Mouse (Mus musculus) bone marrow macrophage, adult 2 months (primary cell): ENCODE data around the gene Spef1. TPM values are rescaled to one million over a fixed set of nuclear protein-coding genes. Genes with fewer than 3 reads are reported as not detected.
A peak's percentile ranks its signal among the peaks of the same experiment; 100 is the strongest.

Experiments
- H3K27ac ChIP-seq: 2 replicates; pipeline ENCODE4 v1.5.1; 2012; ENCODE audit warnings: low read depth, low read length; ENCODE audit not compliant: insufficient read depth
- H3K4me1 ChIP-seq: 2 replicates; pipeline ENCODE4 v1.6.1; 2012; ENCODE audit warnings: low read length; ENCODE audit not compliant: control insufficient read depth, insufficient read depth
- H3K4me3 ChIP-seq: 2 replicates; pipeline ENCODE4 v1.5.1; 2012; ENCODE audit warnings: mild to moderate bottlenecking, low read length, moderate library complexity; ENCODE audit not compliant: insufficient read depth
- CTCF ChIP-seq: IDR thresholded peaks from 2 replicates; pipeline ENCODE4 v1.5.1; 2012; ENCODE audit warnings: low read depth, mild to moderate bottlenecking, low read length, moderate library complexity
- POLR2A ChIP-seq: IDR thresholded peaks from 2 replicates; pipeline ENCODE4 v1.6.1; 2012; ENCODE audit warnings: mild to moderate bottlenecking, low read depth, low read length, borderline replicate concordance
- polyA plus RNA-seq: library from polyadenylated mRNA; stranded (reverse); fragments of >200 nt; gene quantifications from 2 replicates; pipeline ENCODE4 v1.2.4, GENCODE M21; 2012; ENCODE audit not compliant: missing spikeins, insufficient read depth, insufficient read length

Gene Spef1
- polyA plus RNA-seq, 1 experiment, result 7.1 TPM

- TF ChIP-seq CTCF (no peak), POLR2A (no peak)
- Histone ChIP-seq H3K27ac (peak overlapping the region; percentile 30; the same call in 1 of the 2 replicates), H3K4me3 (no peak overlapping the region), H3K4me1 (peaks cover 34% of the 10 kb centered on the region)
Measured at GRCm38 (mm10) chr2:131189521-131190309, 2.6 kb upstream of the Spef1 start.

GRCm38 (mm10) chr2:131188311-131188710 lies 1.2 kb upstream of the Spef1 start:
- no peak overlapping the region for H3K27ac ChIP-seq
- no peak overlapping the region for H3K4me3 ChIP-seq
- TF ChIP-seq CTCF (no peak), POLR2A (no peak)
- H3K4me1 ChIP-seq, result peaks cover 34% of the 10 kb centered on the region

GRCm38 (mm10) chr2:131187602-131187922 lies 480 bp upstream of the Spef1 start:
- peaks cover 34% of the 10 kb centered on the region for H3K4me1 ChIP-seq
- H3K27ac ChIP-seq, result no peak overlapping the region; the same call in 1 of the 2 replicates
- H3K4me3 ChIP-seq, result peak overlapping the region; percentile 83
- TF ChIP-seq POLR2A (no peak), CTCF (no peak)

DNA sequence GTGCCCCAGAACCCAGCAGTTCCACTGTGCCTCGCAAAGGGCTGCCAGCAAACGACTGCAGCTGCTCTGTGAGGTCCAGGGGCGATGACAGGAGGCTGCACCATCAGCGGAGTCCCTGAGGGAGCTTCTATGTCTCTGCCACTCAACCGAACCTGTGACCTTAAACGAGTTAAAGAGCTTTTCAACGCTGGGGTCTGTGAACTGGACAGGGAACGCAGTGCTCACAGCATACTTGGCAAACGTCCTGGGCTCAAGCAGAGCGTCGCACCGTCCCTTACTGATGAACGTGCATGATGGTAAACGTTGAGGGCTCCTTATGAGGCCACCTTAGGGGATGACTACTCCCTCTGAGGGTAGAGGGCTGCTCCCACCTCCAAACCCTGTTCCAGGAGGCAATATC lies 739 bp downstream of the Spef1 start:
- no peak overlapping the region for H3K27ac ChIP-seq

GRCm38 (mm10) chr2:131179990-131180587 lies 7.0 kb downstream of the Spef1 start, which contains the start of gene Cenpb:
Gene Cenpb (minus strand): TSS chr2:131180067.
- no peak for TF ChIP-seq POLR2A
- peak; percentile 28 for TF ChIP-seq CTCF
- Histone ChIP-seq H3K4me3 (peak within 1 kb of the TSS; percentile 93), H3K27ac (peak within 1 kb of the TSS; percentile 76), H3K4me1 (peaks cover 21% of the 10 kb centered on the region)

More for the DNA sequence above, 739 bp downstream of the Spef1 start:
- TF ChIP-seq POLR2A, result no peak
- TF ChIP-seq CTCF, result no peak
- Histone ChIP-seq H3K4me1 (peaks cover 34% of the 10 kb centered on the region), H3K4me3 (peak overlapping the region; percentile 54)

DNA sequence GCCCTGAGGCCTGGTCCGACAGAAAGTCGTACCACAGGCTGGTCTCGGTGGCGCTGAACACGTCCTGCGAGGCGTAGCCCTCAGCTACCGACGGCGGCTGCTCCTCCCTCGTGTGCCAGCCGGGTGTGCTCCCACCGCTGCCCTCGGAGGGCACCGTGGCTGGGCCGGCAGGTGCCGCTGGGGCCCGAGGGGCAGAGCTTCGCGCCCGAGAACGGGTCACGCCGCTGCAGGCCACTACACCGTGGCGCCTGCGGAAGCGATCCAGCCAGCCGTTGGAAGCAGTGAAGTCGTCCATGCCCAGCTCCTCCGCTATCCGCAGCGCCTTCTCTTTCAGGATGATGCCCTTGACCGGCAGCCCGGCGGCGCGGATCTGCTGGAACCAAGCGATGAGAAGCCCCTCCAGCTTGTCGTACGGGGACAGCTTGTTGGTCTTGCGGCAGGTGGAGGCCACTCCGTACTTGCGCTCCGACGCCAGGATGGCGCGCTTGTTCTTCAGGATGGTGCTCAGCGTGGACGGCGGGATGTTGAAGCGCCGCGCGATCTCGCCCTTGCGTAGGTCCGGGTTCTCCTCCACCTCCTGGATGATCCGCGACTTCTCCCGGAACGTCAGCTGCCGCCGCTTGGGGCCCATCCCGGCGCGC lies 7.7 kb downstream of the Spef1 start:
- no peak for TF ChIP-seq POLR2A
- TF ChIP-seq CTCF, result no peak
- peak overlapping the region; percentile 76 for H3K27ac ChIP-seq
- H3K4me3 ChIP-seq, result peak overlapping the region; percentile 93
- peaks cover 21% of the 10 kb centered on the region for H3K4me1 ChIP-seq

GRCm38 (mm10) chr2:131178828-131179245 lies 8.2 kb downstream of the Spef1 start:
- peak overlapping the region; percentile 76 for H3K27ac ChIP-seq
- TF ChIP-seq CTCF (no peak), POLR2A (no peak)
- peaks cover 21% of the 10 kb centered on the region for H3K4me1 ChIP-seq
- H3K4me3 ChIP-seq, result peak overlapping the region; percentile 93

GRCm38 (mm10) chr2:131177932-131178331 lies 9.2 kb downstream of the Spef1 start:
- H3K4me3 ChIP-seq, result peak overlapping the region; percentile 93
- H3K4me1 ChIP-seq, result peaks cover 21% of the 10 kb centered on the region
- TF ChIP-seq CTCF, result no peak
- TF ChIP-seq POLR2A, result no peak
- no peak overlapping the region for H3K27ac ChIP-seq

DNA sequence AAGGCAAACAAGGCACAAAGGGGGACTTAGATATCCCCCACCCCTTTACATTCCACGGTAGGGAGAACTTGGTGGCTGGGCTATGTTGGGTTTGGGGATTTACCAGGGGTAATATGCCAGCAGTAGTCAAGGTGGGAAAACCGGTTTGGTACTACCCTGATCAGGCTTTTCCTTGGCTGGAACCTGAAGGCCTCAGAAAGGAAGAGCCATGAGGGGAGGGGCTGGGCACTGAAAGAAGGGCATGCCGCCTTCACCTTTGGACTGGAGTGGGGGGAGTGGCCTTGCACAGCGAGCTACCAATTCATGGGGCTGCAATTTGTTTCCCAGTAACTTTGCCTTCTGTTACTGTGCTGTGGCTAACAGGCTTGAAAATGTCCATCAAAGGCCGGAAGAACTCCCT lies 10.6 kb downstream of the Spef1 start:
- H3K4me1 ChIP-seq, result peaks cover 21% of the 10 kb centered on the region
- TF ChIP-seq CTCF, result no peak
- TF ChIP-seq POLR2A, result no peak
- no peak overlapping the region for H3K27ac ChIP-seq
- H3K4me3 ChIP-seq, result no peak overlapping the region

GRCm38 (mm10) chr2:131175945-131176309 lies 11.2 kb downstream of the Spef1 start:
- Histone ChIP-seq H3K27ac (no peak overlapping the region), H3K4me1 (peaks cover 21% of the 10 kb centered on the region), H3K4me3 (no peak overlapping the region)
- TF ChIP-seq CTCF, result no peak
